Mouse (Mus musculus) MEL (cell line): ENCODE measurements around the gene Gngt2. TPM values are rescaled to one million over a fixed set of nuclear protein-coding genes. Genes with fewer than 3 reads are reported as not detected.

ENCODE experiments used
- DNase-seq: peaks from one replicate; pipeline ENCODE4 v3.0.0; 2011; ENCODE audit warnings: low read depth, low spot score
- H3K27ac ChIP-seq: 2 replicates; pipeline ENCODE4 v1.5.1; 2012; ENCODE audit warnings: low read depth, mild to moderate bottlenecking, control low read depth, low read length, moderate library complexity; ENCODE audit not compliant: control insufficient read depth
- H3K27me3 ChIP-seq, 2 experiments: fragments of 150-350 bp in 1 of 2; sonication (generic) in 1 of 2; 2 replicates each; pipeline ENCODE4 v1.6.1; 2012; ENCODE audit warnings: low read length in 2 of 2, mild to moderate bottlenecking in 2 of 2, improper control_type of control experiment in 1 of 2, moderate library complexity in 1 of 2; ENCODE audit not compliant: insufficient read depth in 2 of 2, control insufficient read depth in 1 of 2
- H3K36me3 ChIP-seq, 2 experiments: 2 replicates each; pipeline ENCODE4 v1.6.1; 2012 to 2014; ENCODE audit warnings: low read length in 2 of 2, improper control_type of control experiment in 1 of 2, inconsistent platforms in 1 of 2, mild to moderate bottlenecking in 1 of 2; ENCODE audit not compliant: insufficient read depth in 2 of 2, control insufficient read depth in 1 of 2
- H3K4me1 ChIP-seq, 2 experiments: fragments of 150-350 bp in 1 of 2; sonication (generic) in 1 of 2; 2 replicates each; pipeline ENCODE4 v1.6.1; 2012; ENCODE audit warnings: low read length in 2 of 2, improper control_type of control experiment in 1 of 2, mild to moderate bottlenecking in 1 of 2; ENCODE audit not compliant: insufficient read depth in 2 of 2, control insufficient read depth in 1 of 2
- H3K4me3 ChIP-seq, 2 experiments: fragments of 150-350 bp in 1 of 2; sonication (generic) in 1 of 2; 2 replicates each; pipeline ENCODE4 v1.5.1; 2012; ENCODE audit warnings: low read depth in 2 of 2, low read length in 2 of 2, mild to moderate bottlenecking in 2 of 2, moderate library complexity in 2 of 2, control low read depth in 1 of 2, improper control_type of control experiment in 1 of 2; ENCODE audit not compliant: control insufficient read depth in 1 of 2, insufficient read depth in 1 of 2
- H3K79me2 ChIP-seq: 2 replicates; pipeline ENCODE4 v1.6.1; 2012; ENCODE audit warnings: mild to moderate bottlenecking, low read length, moderate library complexity; ENCODE audit not compliant: control insufficient read depth, poor library complexity, insufficient read depth
- H3K9ac ChIP-seq: 2 replicates; pipeline ENCODE4 v1.6.1; 2012; ENCODE audit warnings: low read depth, mild to moderate bottlenecking, control low read depth, low read length, moderate library complexity; ENCODE audit not compliant: control insufficient read depth, poor library complexity, severe bottlenecking
- H3K9me3 ChIP-seq: fragments of 150-350 bp; sonication (generic); replicated peaks from 2 replicates; pipeline ENCODE4 v1.6.1; 2012; ENCODE audit warnings: mild to moderate bottlenecking, low read length, improper control_type of control experiment, moderate library complexity; ENCODE audit not compliant: insufficient read depth
- BHLHE40 ChIP-seq: IDR thresholded peaks from 2 replicates; pipeline ENCODE4 v1.6.1; 2012; ENCODE audit warnings: low read depth, mild to moderate bottlenecking, inconsistent platforms, low read length, improper control_type of control experiment, borderline replicate concordance
- CHD2 ChIP-seq: IDR thresholded peaks from 2 replicates; pipeline ENCODE4 v1.6.1; 2011; ENCODE audit warnings: low read length, improper control_type of control experiment
- CTCF ChIP-seq, 3 experiments: IDR thresholded peaks in 2 of 3; conservative IDR thresholded peaks in 1 of 3; 2 replicates each; pipeline ENCODE4 v1.5.1; 2011 to 2012; ENCODE audit warnings: low read length in 3 of 3, low read depth in 2 of 3, mild to moderate bottlenecking in 2 of 3, improper control_type of control experiment in 1 of 3, inconsistent platforms in 1 of 3, mixed read lengths in 1 of 3, moderate library complexity in 1 of 3; ENCODE audit not compliant: control insufficient read depth in 1 of 3, insufficient read depth in 1 of 3, poor library complexity in 1 of 3, severe bottlenecking in 1 of 3
- ELF1 ChIP-seq: IDR thresholded peaks from 2 replicates; pipeline ENCODE4 v1.6.1; 2014; ENCODE audit warnings: low read depth, mild to moderate bottlenecking, inconsistent platforms, low read length, improper control_type of control experiment, moderate library complexity
- EP300 ChIP-seq, 2 experiments: IDR thresholded peaks; 2 replicates each; pipeline ENCODE4 v1.6.1; 2011; ENCODE audit warnings: improper control_type of control experiment in 2 of 2, low read length in 2 of 2, low read depth in 1 of 2, mild to moderate bottlenecking in 1 of 2
- GABPA ChIP-seq: IDR thresholded peaks from 2 replicates; pipeline ENCODE4 v1.6.1; 2012; ENCODE audit warnings: low read depth, mild to moderate bottlenecking, inconsistent platforms, low read length, improper control_type of control experiment, moderate library complexity
- HCFC1 ChIP-seq: IDR thresholded peaks from 2 replicates; pipeline ENCODE4 v1.6.1; 2012; ENCODE audit warnings: low read depth, mild to moderate bottlenecking, inconsistent platforms, low read length, improper control_type of control experiment, moderate library complexity
- JUND ChIP-seq: IDR thresholded peaks from 2 replicates; pipeline ENCODE4 v1.6.1; 2011; ENCODE audit warnings: low read depth, mild to moderate bottlenecking, improper control_type of control experiment, low read length
- KAT2A ChIP-seq: conservative IDR thresholded peaks from 2 replicates; pipeline ENCODE4 v1.6.1; 2012; ENCODE audit warnings: low read depth, low read length, improper control_type of control experiment, inconsistent platforms
- MAFK ChIP-seq: IDR thresholded peaks from 2 replicates; pipeline ENCODE4 v1.6.1; 2011; ENCODE audit warnings: low read depth, mild to moderate bottlenecking, low read length, improper control_type of control experiment, borderline replicate concordance
- MAX ChIP-seq: IDR thresholded peaks from 2 replicates; pipeline ENCODE4 v1.6.1; 2011; ENCODE audit warnings: low read length, improper control_type of control experiment
- MXI1 ChIP-seq: IDR thresholded peaks from 2 replicates; pipeline ENCODE4 v1.6.1; 2011; ENCODE audit warnings: mild to moderate bottlenecking, low read depth, low read length, improper control_type of control experiment
- MYC ChIP-seq: IDR thresholded peaks from 2 replicates; pipeline ENCODE4 v1.6.1; 2011; ENCODE audit warnings: low read depth, mild to moderate bottlenecking, low read length, improper control_type of control experiment, moderate library complexity
- NELFE ChIP-seq: IDR thresholded peaks from 2 replicates; pipeline ENCODE4 v1.6.1; 2011; ENCODE audit warnings: low read depth, low read length, improper control_type of control experiment
- POLR2A ChIP-seq, 2 experiments: IDR thresholded peaks; 2 replicates each; pipeline ENCODE4 v1.6.1; 2011 to 2012; ENCODE audit warnings: low read length in 2 of 2, mild to moderate bottlenecking in 2 of 2, control low read depth in 1 of 2, improper control_type of control experiment in 1 of 2, low read depth in 1 of 2, moderate library complexity in 1 of 2; ENCODE audit not compliant: control insufficient read depth in 1 of 2, insufficient read depth in 1 of 2, poor library complexity in 1 of 2
- POLR2AphosphoS2 ChIP-seq: IDR thresholded peaks from 2 replicates; pipeline ENCODE4 v1.6.1; 2011; ENCODE audit warnings: low read length, improper control_type of control experiment
- RAD21 ChIP-seq: IDR thresholded peaks from 2 replicates; pipeline ENCODE4 v1.6.1; 2011; ENCODE audit warnings: mild to moderate bottlenecking, low read depth, low read length, improper control_type of control experiment
- SIN3A ChIP-seq: IDR thresholded peaks from 2 replicates; pipeline ENCODE4 v1.6.1; 2012; ENCODE audit warnings: low read length, improper control_type of control experiment, inconsistent platforms
- SMC3 ChIP-seq: IDR thresholded peaks from 2 replicates; pipeline ENCODE4 v1.6.1; 2011; ENCODE audit warnings: low read depth, low read length, improper control_type of control experiment
- TAL1 ChIP-seq: IDR thresholded peaks from 2 replicates; pipeline ENCODE4 v1.6.1; 2012; ENCODE audit warnings: mild to moderate bottlenecking, inconsistent platforms, low read length, moderate library complexity, mixed read lengths
- UBTF ChIP-seq: IDR thresholded peaks from 2 replicates; pipeline ENCODE4 v1.6.1; 2012; ENCODE audit warnings: low read depth, mild to moderate bottlenecking, inconsistent platforms, low read length, improper control_type of control experiment, moderate library complexity, borderline replicate concordance; ENCODE audit not compliant: insufficient read depth
- USF1 ChIP-seq: IDR thresholded peaks from 2 replicates; pipeline ENCODE4 v1.6.1; 2014; ENCODE audit warnings: low read depth, mild to moderate bottlenecking, inconsistent platforms, low read length, improper control_type of control experiment, moderate library complexity
- USF2 ChIP-seq, 2 experiments: IDR thresholded peaks; 2 replicates each; pipeline ENCODE4 v1.6.1; 2011 to 2012; ENCODE audit warnings: improper control_type of control experiment in 2 of 2, low read length in 2 of 2, borderline replicate concordance in 1 of 2, inconsistent platforms in 1 of 2, low read depth in 1 of 2, mild to moderate bottlenecking in 1 of 2; ENCODE audit not compliant: insufficient read depth in 1 of 2
- ZC3H11A ChIP-seq: IDR thresholded peaks from 2 replicates; pipeline ENCODE4 v1.6.1; 2012; ENCODE audit warnings: low read depth, mild to moderate bottlenecking, inconsistent platforms, low read length, improper control_type of control experiment
- ZKSCAN1 ChIP-seq: IDR thresholded peaks from 2 replicates; pipeline ENCODE4 v1.6.1; 2012; ENCODE audit warnings: low read depth, mild to moderate bottlenecking, inconsistent platforms, low read length, improper control_type of control experiment, moderate library complexity
- ZNF384 ChIP-seq: IDR thresholded peaks from 2 replicates; pipeline ENCODE4 v1.6.1; 2012; ENCODE audit warnings: low read depth, mild to moderate bottlenecking, inconsistent platforms, low read length, improper control_type of control experiment
- polyA plus RNA-seq, 2 experiments: library from polyadenylated mRNA; stranded (reverse) in 1 of 2; unstranded in 1 of 2; fragments of >175 nt in 1 of 2; fragments of >200 nt in 1 of 2; gene quantifications; 2 replicates each; pipeline versions ENCODE4 v1.2.1 to v1.2.4; 2012; ENCODE audit warnings: low replicate concordance in 2 of 2, low read depth in 1 of 2; ENCODE audit not compliant: insufficient read length in 2 of 2, insufficient read depth in 1 of 2, missing spikeins in 1 of 2
- total RNA-seq: library from RNA; depleted of rRNA; stranded (reverse); fragments of 300-350 nt; gene quantifications from 2 replicates; pipeline ENCODE4 v1.2.3, GENCODE M21; 2012

Gene Gngt2
- total and polyA plus RNA-seq, 3 experiments, result 23.5 to 25.9 TPM; not detected in 1

- TF ChIP-seq JUND (no peak), ZNF384 (no peak), USF2 (IDR thresholded peaks at IDR 0.05; ENCODE audit: borderline replicate concordance in 1 of 2, insufficient read depth in 1 of 2, low read depth in 1 of 2, low read length in 2 of 2) (0 out of 4 replicates have a peak, but pooled peaks of 1 of the 2 experiments have one; percentile 32), USF1 (peak; percentile 86), POLR2A (IDR thresholded peaks at IDR 0.05; ENCODE audit: control insufficient read depth in 1 of 2, insufficient read depth in 1 of 2, low read depth in 1 of 2, low read length in 2 of 2, poor library complexity in 1 of 2) (no peak), KAT2A (no peak), BHLHE40 (no peak)
- no peaks in the 10 kb centered on the region; the same call in 1 of the 2 replicates for H3K79me2 ChIP-seq
- H3K4me3 ChIP-seq, result no peak overlapping the region
- H3K27me3 ChIP-seq, result no peaks in the 10 kb centered on the region
- peaks cover 6 to 32% of the 10 kb centered on the region in 2 experiments for H3K4me1 ChIP-seq
- no peak overlapping the region for H3K27ac ChIP-seq
- no peak overlapping the region for H3K9ac ChIP-seq
- H3K9me3 ChIP-seq, result no peaks in the 10 kb centered on the region
- H3K36me3 ChIP-seq, result peaks cover 0 to 10% of the 10 kb centered on the region in 2 experiments; a peak in 2 of 4 replicates
- DNase-seq, result peak; percentile 23
These were observed 7.9 kb downstream of the Gngt2 start for GRCm38 (mm10) chr11:95844935-95845334.

- Histone ChIP-seq H3K27me3 (0 out of 4 replicates have a peak, but pooled peaks cover 0 to 2% of the 10 kb centered on the region in 2 experiments), H3K36me3 (no peaks in the 10 kb centered on the region), H3K4me1 (peaks cover 0 to 3% of the 10 kb centered on the region in 2 experiments; a peak in 1 of 4 replicates), H3K9me3 (no peaks in the 10 kb centered on the region), H3K9ac (no peak overlapping the region), H3K27ac (no peak overlapping the region), H3K79me2 (no peaks in the 10 kb centered on the region), H3K4me3 (no peak overlapping the region)
- no peak for DNase-seq
- TF ChIP-seq EP300 (IDR thresholded peaks at IDR 0.05; ENCODE audit: low read depth in 1 of 2, low read length in 2 of 2) (no peak), ZC3H11A (no peak), ZKSCAN1 (no peak), NELFE (no peak), POLR2A (IDR thresholded peaks at IDR 0.05; ENCODE audit: control insufficient read depth in 1 of 2, insufficient read depth in 1 of 2, low read depth in 1 of 2, low read length in 2 of 2, poor library complexity in 1 of 2) (no peak), HCFC1 (no peak), USF1 (no peak), SMC3 (no peak), SIN3A (no peak)
These were observed 13.9 kb downstream of the Gngt2 start for GRCm38 (mm10) chr11:95850898-95851297.

GRCm38 (mm10) chr11:95853684-95854083 is 16.7 kb downstream of the Gngt2 start:
- peak; percentile 69 for DNase-seq
- Histone ChIP-seq H3K27ac (no peak overlapping the region), H3K27me3 (0 out of 4 replicates have a peak, but pooled peaks cover 0 to 2% of the 10 kb centered on the region in 2 experiments), H3K9me3 (no peaks in the 10 kb centered on the region), H3K4me1 (peaks cover 4 to 6% of the 10 kb centered on the region in 2 experiments), H3K79me2 (no peaks in the 10 kb centered on the region; the same call in 1 of the 2 replicates), H3K4me3 (no peak overlapping the region), H3K36me3 (peaks cover 0 to 7% of the 10 kb centered on the region in 2 experiments; a peak in 2 of 4 replicates), H3K9ac (no peak overlapping the region)
- TF ChIP-seq MYC, result peak; percentile 67
- TF ChIP-seq GABPA, result no peak
- no peak for TF ChIP-seq UBTF
- no peak for TF ChIP-seq POLR2AphosphoS2
- TF ChIP-seq MXI1, result peak; percentile 24; the same call in 1 of the 2 replicates
- TF ChIP-seq MAFK, result no peak
- TF ChIP-seq EP300 (IDR thresholded peaks at IDR 0.05; ENCODE audit: low read depth in 1 of 2, low read length in 2 of 2), result no peak; a peak in 1 of 4 replicates
- no peak for TF ChIP-seq TAL1
- peak; percentile 87 to 92 (median 89) for TF ChIP-seq CTCF (IDR thresholded peaks at IDR 0.05 in 2 of 3, conservative IDR thresholded peaks at IDR 0.05 in 1 of 3; ENCODE audit: control insufficient read depth in 1 of 3, insufficient read depth in 1 of 3, low read depth in 2 of 3, low read length in 3 of 3, poor library complexity in 1 of 3, severe bottlenecking in 1 of 3)
- no peak for TF ChIP-seq CHD2
- peak; percentile 20; the same call in 1 of the 2 replicates for TF ChIP-seq MAX
- TF ChIP-seq ZKSCAN1, result no peak
- 0 out of 2 replicates have a peak, but pooled peaks have one; percentile 16 for TF ChIP-seq ELF1
- no peak for TF ChIP-seq JUND
- TF ChIP-seq RAD21, result peak; percentile 62
